Mouse (Mus musculus): ENCODE results near the gene Fyn.

Fyn gene

GRCm38 (mm10) chr10:39379721-39380370 is 11.2 kb downstream of the Fyn start:
- DNase-seq, result no peak

DNA sequence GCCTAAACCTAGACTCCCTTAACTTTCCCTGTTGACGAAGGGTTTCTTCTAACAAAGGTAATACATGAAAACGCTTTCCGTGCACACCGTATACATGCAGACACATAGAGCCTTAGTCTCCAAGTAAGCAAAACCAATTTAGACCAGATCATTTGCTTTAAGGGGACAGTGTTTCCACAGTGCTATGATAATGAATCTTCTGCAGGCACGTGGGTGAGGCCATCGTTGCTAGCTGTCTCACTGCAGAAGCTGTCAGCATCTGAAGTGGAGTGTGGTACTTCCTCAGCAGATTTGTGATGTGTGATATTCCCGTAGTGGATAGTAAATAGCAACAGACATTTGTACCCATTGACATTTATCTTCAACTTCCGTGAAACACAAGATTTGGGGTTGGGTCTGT is 16.6 kb downstream of the Fyn start:
- no peak for DNase-seq

DNA sequence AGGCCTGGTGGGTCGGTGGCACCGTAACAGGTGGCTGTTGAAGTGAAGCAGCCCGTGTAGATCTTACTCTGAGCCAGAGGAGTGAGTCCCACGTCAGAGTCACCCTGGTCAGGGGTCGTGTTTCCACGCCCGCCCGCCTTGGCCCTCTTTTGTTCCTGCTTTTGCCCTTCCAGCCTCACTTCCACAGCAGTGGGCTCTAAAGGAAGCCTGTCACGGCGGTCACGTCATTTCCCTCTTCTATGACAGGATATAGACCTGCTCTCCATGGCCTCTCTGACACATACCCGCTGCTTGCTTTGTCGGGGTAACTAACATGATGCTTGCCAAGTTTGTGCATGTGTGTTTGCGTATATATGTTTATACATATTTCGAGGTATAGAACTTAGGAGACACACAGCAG is 17.5 kb downstream of the Fyn start:
- no peak for DNase-seq

- no peak for DNase-seq
Observed at GRCm38 (mm10) chr10:39387024-39387423, 18.4 kb downstream of the Fyn start.

GRCm38 (mm10) chr10:39387556-39387955 is 18.9 kb downstream of the Fyn start:
- DNase-seq, result no peak

- DNase-seq, result no peak
Observed at GRCm38 (mm10) chr10:39388144-39388543, 19.5 kb downstream of the Fyn start.

DNA sequence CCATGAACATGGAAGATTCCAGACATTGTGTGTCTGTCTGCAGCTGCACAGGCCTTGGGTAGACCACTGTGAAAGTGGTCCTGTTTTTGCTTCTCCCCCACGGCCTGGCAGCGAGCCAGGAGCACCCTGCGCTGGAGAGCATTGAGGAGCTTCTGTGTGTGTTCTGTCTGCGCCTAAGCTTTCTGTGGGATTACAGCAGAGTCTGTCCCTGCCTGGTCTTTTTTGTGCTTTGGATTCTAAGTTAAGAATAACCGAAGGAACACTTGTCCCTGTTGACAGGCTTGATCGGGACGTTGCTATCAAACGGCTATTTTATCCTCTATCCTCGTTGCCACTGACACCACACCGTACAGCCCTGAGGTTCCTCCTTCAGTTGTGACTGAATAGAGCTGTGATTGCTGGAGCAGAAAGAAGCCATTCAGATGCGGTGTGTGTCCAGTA is 20.8 kb downstream of the Fyn start:
- no peak for DNase-seq

GRCm38 (mm10) chr10:39390541-39390940 is 21.9 kb downstream of the Fyn start:
- no peak for DNase-seq

DNA sequence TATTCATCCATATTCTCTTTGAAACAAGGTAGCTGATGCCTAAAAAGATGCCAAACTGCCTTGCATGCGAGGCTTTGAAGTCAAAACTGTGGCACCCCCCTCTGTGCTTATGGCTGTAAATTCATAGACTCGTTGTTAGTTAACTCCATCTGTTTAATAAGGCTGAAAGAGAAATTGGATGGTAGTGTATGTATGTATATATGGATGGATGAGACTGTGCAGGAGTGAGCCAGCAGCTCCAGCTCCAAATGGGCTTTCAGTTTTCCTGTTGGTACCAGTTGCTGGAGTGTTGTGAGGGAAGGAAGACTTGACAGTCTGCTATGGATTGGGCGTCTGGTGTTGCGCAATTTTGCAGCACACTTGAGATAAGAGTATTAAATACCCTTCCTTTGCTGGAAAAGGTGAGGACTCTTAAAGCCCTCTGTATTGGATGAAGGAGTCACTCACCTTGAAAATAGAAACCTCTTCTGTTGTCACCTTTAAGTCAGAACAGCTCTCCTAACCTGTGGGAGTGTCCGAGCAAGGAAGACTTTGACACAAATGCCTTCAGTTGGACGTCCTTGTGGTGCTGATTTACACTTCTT is 24.3 kb downstream of the Fyn start:
- DNase-seq, result no peak

DNA sequence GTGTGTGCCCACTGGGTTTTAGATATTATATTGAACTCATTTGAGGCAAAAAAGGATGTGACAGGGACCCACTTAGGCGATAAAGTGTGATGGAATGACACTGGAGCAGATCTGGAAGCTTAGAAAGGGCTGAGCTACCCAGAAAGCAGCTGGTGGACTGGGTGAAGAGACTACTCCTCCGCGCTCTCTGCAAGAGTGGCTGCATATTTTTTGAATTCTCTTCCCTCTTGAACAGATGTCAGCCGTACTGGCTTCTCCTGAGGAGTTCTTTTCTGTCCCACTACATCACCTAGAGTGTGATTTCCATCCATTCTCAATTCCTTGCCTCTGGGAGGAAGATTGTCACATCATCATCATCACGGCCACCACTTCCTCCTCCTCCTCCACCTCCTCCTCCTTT is 26.9 kb downstream of the Fyn start:
- no peak for DNase-seq

- DNase-seq, result no peak
Observed at GRCm38 (mm10) chr10:39398924-39399323, 30.3 kb downstream of the Fyn start.

GRCm38 (mm10) chr10:39400155-39400554 is 31.5 kb downstream of the Fyn start:
- no peak for DNase-seq

GRCm38 (mm10) chr10:39402487-39402886 is 33.8 kb downstream of the Fyn start:
- DNase-seq, result no peak

DNA sequence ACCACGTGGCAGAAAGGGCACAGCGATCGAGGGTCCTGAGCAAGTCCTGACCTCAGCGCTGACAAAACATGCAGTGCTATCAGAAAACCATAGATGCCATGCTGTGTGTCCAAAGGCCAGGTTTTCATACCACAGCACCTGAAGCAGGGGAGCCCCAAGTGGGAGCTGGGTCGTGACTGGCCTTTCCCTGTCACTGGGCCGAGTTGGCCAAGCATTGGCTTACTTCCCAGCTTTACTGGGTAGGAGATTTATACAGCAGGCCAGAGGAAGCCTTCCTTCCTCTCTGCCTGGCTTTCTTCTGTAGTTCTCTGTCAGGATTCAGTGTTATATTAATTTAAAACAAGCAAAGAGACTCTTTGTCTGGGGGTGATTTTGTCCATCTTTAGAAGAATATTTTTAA is 35.1 kb downstream of the Fyn start:
- peak; percentile 56 to 60 for DNase-seq

DNA sequence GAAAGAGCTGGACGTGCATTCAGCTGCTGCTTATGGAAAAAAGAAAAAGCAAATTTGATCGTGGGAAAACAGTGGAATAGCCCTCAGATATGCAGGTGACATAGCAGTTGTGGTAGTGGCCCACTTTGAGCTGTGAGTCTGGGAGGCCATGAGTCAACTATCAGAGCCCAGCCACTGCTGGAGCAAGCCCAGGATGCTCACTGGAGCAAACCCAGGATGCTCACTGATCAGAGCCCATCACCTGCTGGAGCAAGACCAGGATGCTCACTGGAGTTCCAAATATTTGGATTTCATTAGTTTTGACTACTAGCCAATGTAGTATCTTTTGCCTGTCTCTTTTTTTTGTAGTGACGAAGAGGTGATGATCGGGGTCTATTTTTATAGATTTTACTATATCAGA is 35.5 kb downstream of the Fyn start:
- peak; percentile 63 to 67 for DNase-seq

DNA sequence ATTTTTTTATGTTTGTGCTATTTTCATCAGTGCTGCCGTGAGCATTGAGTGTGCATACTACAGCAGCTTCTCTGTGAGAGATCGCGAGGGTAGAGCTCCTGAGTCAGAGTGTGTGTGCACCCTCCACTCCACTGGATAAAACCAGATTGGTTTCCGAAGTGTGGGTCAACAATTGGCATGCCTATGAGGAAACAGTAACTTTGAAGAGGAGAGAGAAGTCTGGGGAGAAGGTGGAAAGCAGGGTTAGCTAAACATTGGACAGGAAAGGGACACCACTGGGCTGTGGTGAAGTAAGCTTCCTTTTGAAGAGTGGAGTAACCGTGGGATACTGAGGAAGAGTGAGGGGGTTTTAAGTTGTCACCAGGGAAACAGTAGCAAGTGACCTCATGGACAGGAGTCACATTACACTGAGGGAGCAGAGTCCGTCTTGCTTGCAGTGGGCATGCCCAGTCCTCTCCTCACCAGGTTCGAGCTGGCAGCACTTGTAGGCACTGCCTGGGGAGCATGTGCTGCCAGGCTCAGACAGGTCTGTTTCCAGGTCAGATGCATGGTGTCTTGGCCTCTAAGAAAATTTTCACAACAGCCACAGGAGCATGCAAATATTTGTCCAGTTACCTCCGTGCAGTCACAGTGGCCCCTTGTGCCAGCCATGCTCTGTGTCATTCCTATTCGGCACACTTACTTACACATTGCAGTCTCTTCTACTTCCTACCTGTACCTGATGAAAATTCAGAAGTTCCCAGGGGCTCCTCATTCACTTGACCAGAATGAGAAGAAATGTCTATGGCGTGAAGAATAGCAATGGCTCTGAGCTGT is 37.5 kb downstream of the Fyn start:
- DNase-seq, result no peak

GRCm38 (mm10) chr10:39406798-39407189 is 38.1 kb downstream of the Fyn start:
- DNase-seq, result no peak

DNA sequence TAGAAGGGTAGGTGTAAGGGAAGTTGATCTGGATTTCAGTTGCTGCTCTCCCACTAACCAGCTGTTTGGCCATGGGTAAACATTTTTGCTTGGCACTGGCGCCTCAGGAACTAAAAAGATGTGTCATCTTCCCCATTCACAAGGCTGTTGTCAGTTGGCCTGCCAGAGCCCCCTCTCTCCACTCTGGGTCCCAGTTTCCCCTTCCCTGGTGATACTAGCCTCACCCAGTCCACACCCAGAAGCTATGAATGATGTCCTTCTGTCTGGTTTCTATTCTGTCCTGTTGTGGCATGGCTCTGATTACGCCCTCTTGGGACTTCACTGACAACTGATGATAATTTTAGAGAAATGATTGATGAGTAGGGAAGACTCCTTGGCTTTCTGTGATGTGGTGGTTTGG is 38.9 kb downstream of the Fyn start:
- DNase-seq, result no peak

DNA sequence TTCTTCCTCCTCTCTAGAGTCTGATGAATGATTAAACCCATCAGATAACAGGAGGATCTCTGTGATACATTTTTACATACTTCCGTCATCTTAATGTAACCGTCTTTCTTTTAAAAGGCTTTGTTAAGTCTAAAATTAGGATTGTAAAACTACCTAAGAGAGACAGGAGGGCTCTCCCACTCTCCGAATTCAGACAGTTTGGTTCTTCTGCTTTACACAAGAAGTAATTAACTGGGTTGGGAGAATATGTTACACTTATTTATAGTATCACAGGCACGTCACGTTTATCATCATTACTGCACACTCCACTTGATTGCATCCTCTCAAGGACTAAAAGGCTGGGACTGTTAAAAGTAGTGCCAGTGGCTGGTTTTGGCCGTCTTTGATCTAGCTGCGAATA is 40.9 kb downstream of the Fyn start:
- DNase-seq, result no peak

DNA sequence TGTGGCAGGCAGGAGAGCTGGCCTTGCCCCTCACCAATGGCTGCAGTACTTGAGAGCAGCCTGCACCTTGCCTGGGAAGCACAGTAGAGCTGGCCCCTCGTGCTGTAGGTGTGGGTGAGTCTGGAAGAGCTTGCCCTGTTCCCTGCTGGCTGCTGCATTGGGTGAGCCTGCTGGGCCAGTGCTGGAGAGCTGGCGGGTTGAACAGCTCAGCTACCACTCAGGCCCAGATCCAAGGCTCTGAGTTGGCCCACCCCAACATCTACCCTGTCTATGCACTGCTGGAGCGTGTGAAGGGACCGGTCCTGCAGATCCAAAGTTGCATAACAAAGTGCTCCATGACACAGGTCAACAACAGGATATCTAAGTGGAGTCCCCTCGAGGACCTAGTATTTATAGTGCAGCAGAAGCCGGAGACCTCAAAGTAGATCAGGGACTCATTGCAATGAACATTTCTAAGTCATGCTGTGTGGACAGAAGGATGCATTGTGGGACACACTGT is 41.5 kb downstream of the Fyn start:
- no peak for DNase-seq

GRCm38 (mm10) chr10:39411857-39412559 is 43.4 kb downstream of the Fyn start:
- DNase-seq, result no peak

DNA sequence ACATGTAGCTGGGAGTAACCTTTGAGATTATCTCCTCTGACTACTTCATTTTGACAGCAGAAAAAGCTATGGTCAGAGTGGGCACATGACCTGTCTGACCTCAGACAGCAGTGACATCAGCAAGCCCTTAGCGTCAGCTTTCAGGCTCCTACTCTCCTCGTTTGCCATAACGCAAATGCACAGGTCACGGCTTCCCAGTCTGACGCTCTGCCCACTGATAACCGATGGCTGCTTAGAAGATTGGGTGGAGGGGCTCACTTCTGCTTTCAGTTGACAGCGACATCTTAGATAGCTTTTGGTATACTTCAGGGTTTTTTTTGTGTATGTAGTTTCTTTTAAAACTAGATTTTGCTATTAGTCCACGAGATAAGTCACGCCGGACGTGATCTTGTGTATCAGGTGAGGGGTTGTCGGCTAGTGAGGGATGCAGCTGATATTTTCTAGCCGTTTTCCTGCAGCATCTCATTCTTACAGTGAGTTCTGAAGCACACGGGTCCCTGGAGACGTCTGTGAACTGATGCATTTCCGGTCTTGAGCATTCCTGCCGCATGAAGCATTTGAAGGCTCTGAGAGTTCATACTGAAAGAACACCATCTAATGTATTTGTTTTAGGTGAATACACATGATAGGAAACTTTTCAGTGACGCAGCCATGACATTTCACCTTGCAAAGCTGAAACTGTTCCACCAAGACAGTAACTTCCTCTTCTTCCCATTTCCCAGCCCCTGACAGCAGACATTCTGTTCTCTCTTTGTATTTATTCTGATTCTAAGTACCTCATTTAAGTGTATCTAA is 44.4 kb downstream of the Fyn start:
- DNase-seq, result no peak
